Mouse (Mus musculus): ENCODE measurements around the gene Ell.

Gene Ell

DNA sequence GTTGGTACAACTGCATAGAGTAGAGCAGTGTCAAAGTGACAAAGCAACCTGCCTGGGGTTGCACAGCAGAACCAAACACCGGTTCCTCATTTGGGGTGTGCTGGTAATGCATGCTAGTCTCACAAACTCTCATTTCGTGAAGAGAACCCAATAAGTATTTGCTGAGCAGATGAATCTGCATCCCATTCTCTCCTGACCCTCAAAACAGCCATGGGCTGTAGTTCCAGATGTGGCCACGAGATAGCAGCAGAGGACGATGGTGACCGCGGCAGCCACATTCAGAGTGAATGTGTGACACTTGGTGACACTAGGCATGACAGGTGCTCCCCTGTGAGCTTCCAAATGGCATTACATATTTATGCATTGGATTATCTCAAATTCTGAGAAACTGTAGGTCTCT lies 72.6 kb downstream of the Ell start:
- peak; percentile 89 for DNase-seq (ENCODE audit: low spot score in 2 of 2)

DNA sequence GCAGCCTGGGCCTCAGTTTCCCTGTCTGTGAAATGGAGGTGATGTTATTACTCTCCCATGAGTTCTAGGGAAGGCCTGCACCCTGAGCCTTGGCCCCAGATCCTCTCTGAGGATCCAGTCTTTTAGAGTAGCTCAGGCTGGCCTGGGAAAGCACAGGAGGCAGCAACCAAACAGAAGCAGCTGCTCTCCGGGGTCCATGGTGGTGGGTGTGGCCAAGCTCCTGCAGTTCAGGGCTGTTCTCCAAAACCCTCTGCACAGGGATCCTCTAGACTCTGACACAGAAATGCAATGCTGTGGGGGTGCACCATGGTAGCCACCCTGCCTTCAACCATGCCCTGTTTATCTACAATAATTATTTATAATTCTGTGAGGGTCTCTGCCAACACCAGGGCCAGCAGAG lies 74.5 kb downstream of the Ell start:
- DNase-seq (ENCODE audit: low spot score in 2 of 2), result no peak

DNA sequence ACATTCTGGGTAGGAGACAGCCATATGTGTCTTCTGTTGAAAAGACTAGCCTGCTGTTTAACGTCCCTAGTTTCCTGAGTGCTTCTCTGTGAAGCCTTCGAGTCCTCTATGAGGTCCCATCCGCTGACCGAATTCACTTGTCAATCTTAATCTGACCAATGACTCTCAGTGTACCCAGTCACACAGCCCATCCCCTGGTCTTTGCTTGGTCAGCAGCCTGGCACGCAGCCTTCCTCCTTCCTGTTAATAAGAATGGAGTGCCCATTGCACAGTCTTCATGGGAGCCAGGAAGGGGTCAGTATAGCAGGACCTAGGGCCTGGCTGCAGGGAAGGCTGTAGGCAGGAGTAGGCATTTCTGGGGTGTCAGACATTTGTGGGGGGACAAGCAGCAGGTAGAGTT lies 75.2 kb downstream of the Ell start:
- DNase-seq (ENCODE audit: low spot score in 2 of 2), result no peak

DNA sequence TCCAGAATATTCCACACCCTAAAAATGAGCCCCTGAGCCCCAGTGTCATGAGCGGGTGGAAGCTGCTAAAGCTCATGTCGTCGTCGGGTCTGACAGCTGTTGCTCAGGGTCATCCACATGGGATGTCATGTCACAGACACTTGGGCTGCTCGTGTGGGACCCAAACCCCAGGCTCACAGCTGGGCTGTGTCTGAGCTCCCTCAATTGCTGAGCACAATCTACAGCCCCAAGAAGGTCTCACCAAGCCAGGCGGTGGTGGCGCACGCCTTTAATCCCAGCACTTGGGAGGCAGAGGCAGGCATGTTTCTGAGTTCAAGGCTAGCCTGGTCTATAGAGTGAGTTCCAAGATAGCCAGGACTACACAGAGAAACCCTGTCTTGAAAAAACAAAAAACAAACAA lies 76.0 kb downstream of the Ell start:
- DNase-seq (ENCODE audit: low spot score in 2 of 2), result no peak

DNA sequence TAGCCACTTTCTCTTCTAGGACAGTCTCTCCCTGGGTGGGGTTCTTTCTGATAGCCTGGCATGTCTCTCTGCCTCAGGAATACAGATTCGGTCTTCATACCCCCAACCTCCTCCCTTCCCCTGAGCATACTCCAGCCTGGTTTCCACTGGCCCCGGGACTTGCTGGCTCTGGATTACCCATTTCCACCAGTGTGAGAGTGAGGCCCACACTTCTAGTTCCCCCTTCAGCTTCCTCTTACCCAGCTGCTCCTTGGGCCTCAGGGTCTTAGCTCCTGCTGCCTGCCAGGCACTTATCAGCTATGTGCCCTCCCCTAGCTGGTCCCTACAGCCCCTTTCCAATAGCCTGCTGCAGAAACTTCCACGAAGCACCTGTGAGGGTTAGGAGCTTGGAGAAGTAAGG lies 76.6 kb downstream of the Ell start, which contains the start of gene Lrrc25:
Gene Lrrc25, plus strand, starts transcription at position 262 of the 400 bp plus-strand sequence.
- no peak for DNase-seq (ENCODE audit: low spot score in 2 of 2)

DNA sequence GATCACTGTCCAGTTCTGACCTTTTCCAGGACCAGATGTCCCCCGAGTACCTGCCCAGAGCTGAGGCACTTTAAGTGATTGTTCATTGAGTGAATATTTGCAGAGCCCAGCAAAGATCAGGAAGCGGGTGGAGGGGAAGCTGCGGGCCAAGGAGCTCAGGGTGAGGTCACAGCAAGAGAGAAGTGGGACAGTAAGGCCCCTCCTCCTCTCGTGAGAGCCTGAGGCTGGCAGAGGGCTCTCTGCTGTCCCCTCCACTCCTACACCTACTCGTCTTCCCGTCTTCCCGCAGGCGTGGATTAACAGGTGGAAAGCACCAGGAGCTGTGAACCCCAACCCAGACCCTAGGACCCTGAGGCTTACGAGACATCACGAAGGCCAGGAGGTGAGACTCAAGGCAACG lies 77.4 kb downstream of the Ell start:
- no peak for DNase-seq (ENCODE audit: low spot score in 2 of 2)

DNA sequence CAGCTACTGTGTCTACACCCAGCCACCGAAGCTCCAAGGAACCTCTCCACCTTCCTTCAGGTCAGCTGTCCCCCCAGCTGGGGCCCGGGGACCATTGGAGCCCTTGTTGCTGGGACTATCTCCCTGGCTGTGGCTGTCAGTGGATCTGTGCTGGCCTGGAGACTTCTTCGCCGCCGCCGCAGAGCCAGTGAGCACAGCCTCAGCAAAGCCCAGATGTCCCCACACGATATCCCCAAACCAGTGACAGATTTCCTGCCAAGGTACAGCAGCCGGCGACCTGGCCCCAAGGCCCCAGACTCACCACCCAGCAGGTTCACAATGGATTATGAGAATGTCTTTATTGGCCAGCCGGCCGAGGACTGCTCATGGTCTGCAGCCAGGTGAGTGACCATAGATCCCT lies 78.7 kb downstream of the Ell start:
- DNase-seq (ENCODE audit: low spot score in 2 of 2), result no peak

DNA sequence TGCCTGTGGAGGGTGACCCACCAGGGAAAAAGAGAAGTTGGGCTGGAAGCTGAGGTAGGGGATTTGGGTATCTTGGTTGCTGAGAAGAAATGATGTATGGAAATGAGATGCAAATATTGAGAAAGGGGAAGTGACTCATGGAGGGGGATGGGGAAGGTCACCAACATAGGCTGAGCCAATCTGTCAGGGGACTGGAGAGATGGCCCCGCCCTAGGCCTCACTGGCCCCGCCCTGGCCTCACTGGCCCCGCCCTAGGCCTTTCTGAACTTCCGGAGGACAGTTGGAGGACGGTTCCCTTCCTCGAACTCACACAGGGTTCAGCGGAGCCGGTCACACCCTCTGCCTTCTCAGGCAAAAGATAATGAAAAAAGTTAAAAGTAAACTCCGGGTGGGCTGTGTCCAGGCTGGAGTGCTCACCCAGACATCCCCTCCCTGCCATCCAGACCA lies 79.7 kb downstream of the Ell start:
- no peak for DNase-seq (ENCODE audit: low spot score in 2 of 2)

DNA sequence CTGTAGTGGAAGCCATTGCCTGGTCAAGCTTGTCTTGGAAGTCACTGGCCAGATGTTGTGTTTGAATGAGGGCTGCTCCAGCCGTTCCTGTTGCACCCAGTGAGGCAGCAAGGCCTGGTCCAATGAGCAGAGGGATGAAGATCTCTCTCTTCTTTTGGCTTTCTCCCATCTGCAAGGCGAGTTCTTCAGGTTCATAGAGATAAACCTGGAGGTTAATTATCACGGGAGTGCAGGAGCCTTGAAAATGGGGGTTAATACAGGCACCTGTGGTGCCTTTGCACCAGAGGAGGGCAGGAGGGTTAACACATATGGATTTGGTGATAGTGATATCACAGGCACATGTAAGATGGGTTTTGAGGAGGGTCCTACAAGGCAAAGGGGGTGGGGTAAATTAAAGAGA lies 83.0 kb downstream of the Ell start:
- DNase-seq (ENCODE audit: low spot score in 2 of 2), result no peak

DNA sequence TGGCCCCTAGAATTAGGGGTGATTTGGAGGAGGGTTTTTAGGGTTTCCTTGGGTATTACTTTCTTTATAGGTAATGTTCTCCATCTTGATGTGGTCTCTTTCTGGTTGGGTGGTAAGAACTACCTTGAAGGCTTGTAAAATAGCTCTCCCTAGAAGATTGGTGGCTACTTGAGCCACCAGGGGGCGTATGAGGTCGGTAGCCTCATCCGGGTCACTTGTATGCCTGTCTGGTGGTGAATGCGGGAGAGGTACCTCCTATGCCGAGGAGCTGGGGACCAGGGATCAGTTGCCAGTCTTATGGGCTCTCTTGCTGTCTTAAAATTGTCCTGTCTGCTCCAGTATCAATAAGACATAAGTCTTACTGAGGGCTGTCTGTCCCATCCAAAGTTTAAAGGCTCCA lies 85.8 kb downstream of the Ell start:
- DNase-seq (ENCODE audit: low spot score in 2 of 2), result no peak

DNA sequence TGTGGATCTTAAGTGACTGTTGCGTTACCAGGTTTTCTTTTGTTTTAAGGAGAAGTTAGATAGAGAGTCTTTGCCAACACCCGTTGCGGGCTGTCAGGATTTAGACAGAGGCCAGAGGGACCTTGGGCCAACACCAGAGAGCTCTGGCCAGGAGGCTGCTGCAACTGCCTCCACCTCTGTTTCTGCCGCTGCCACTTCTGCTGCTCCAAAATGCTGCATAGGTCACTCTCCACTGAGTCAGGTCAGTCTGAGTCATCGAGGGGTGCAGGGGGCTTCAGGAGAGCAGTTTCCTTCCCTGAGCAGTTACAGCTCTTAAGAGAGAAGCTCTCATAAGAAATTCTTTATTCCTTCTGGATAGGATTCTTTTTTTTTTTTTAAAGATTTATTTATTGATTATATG lies 87.8 kb downstream of the Ell start:
- no peak for DNase-seq (ENCODE audit: low spot score in 2 of 2)

DNA sequence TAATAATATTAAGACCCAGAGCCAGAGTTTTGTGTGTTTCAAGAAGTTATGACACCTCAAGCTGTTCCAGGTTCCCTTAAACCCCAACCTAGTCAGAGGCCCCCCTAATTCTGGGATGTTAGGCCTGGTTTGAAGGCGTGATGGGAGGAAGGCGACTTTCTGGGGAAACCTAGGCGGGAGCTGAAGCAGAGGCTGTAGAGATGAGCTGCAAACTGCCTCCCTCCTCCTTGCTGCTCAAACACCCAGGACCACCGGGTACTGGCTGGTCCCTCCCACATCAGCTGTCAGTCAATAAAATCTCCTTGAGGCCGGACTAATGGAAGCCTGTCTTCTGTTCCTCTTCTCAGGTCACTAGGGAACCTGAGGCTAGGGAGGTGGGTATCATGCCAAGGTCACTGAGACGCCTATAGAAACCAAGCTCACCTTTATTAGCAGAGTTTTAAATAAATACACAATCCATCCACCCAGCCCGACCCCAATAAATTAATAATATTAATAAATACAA lies 89.8 kb downstream of the Ell start:
- DNase-seq (ENCODE audit: low spot score in 2 of 2), result no peak

DNA sequence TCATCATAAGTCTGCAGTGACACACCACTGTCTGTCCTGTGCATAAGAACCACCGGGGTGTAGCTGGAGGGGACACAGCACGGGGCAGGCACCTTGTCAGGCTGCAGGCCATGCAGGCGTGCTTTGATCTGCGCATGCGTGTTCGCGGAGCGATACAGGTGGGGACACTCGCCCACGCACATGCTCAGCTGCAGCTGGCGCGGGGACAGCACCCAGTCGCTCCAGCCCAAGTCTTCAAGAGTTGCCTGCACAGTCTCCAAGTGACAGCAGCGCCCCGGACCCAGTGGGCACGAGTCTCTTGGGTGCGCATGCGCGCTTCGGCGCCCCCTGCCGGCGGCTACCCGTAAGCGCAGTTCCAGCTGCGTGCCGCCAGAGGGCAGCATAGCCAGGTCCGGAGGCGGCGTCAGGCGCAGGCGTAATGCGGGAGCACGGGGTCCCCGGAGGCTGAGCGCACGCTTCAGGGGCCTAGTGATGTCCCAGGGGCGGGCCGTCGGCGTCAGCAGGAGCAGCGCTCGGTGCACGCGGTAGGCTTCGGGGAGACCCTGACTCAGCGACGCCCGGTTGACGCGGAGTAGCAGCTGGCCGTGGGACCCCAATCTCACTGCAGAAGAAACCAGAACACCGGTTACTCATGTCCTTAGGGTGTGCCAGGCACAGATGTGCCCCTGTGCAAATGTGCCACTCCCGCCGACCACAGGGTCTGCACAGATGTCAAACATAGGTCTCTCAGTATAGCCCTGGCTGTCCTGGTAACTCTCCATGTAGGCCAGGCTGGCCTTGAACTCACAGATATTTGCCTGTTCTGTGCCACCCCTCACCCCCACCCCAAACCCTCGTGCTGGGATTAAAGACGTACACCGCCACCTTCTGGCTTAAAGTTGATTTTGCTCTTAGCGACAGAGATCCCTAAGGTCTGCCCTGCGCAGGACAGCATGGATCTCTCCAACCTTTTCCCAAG lies 90.6 kb downstream of the Ell start:
- peak; percentile 93 to 95 for DNase-seq (ENCODE audit: low spot score in 2 of 2)

DNA sequence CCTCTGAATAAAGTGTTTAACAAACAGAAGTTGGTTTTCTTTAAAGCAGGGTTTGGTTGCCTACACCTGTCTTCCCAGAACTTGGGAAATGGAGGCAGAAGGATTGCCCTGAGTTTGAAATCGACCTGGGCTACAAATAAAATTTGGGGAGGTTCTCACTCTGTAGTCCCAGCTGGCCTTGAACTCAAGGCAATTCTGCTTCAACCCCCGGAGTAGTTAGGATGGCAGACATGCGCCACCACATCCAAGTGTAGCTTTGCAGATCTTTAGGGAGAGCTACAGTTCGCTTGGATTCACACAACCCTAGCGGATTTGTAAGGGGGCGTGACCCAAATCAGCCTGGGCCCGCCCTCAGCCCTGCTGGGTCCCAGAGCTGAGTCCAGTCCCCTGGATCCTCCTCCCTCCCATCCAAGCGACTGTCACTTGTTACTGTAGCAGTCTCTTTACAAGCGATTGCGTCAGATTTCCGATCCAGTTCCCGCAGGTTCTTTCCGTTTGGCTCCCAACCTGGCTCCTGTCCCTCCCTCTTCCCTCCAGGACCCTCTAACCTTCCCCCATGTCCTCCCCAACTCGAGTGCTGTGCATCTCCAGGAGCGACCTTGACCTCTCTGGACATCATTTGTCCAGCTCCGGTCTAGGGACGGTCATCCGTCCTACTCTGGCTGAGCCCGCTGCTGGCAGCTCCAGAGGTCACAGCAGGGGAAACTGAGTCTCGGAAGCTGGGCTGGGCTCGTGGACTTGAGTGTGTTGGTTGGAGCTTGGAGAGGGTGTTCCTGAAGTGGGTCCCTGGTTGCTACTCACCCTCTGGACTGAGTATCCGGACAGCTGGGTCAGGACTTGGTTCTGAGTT lies 91.5 kb downstream of the Ell start:
- DNase-seq (ENCODE audit: low spot score in 2 of 2), result no peak

DNA sequence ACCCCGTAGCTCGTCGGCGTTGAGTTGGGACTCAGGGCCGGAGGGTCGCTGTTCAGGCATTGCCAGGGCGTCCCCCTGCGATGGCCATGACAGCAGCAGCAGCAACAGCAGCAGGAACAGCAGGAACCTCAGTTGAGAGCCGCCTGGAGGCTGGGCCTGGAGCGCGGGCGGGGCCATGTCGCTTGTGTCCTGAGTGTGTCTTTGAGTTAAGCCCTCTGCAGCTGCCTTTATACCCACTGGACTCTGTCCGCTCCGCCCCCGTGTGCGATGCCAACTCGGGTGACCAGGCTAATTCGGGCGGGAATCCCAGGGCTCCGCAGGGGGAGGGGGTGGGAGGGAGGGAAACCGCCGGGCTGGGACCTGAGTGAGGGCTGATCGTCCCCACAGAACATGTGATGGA lies 92.2 kb downstream of the Ell start:
- DNase-seq (ENCODE audit: low spot score in 2 of 2), result no peak

DNA sequence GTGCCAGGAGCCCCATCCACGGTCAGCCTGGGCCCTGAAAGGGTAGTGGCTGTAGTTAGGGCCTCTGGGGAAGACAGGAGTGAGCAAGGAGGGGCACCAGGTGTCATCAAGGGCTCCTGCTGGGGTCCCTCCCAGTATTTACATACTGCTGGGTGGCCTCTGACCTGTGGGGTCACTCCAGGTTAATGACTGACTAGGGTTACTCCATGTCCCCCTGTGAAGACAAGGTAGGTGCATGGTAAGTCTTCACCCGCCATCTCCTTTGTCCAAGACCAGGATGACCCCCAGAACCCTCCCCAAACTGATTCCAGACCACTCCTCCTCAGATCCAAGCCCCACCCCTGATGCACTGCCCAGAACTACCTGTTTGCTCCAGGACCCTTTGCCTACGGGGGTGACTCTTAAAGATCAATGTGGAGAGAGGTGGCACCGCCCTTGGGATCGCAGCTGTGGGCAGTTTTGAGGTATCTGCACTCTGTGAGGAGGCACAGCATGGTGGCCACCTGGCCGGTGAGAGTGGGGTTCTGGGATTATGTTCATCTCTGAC lies 93.2 kb downstream of the Ell start, which contains the start of gene Gdf15:
Gene Gdf15, minus strand, starts transcription at position 111 of the 547 bp plus-strand sequence.
- no peak for DNase-seq (ENCODE audit: low spot score in 2 of 2)

DNA sequence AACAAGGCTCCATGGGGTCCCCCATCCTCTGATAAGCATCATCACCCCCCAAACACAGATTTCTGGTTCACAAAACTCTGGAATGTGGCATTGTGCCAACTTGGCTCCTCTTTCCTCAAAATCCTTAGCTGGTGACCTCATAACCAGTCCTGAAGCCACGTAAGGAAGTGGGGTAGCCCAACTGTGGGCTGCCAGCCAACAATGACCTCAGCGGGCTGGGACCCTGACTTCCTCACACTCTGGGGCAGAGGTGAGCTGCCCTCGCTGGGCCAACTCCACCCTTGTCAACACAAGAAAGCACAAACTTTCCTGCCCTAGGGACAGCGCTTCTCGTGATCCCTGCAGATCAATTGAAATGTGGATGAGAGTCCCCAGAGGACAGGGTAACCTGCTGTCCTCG lies 94.8 kb downstream of the Ell start:
- DNase-seq (ENCODE audit: low spot score in 2 of 2), result no peak

DNA sequence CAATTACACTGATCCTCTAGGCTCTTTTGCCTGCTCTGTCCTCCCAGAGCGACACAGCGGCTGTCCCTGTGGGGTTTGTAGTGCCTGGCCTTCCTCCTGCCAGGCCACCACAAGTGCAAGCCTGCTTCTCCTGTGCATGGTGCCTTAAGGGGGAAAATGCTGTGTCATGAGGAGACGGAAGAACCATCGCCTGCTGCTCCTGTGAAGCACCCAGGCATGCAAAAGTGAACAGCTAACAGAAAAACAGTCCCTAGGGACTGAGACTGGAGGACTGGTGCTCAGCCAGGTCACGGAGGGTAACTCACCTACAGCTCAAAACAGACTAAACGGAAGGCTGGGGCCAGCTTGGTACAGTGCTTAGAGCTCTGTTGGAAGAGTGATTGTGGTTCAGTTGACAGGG lies 96.3 kb downstream of the Ell start:
- no peak for DNase-seq (ENCODE audit: low spot score in 2 of 2)

DNA sequence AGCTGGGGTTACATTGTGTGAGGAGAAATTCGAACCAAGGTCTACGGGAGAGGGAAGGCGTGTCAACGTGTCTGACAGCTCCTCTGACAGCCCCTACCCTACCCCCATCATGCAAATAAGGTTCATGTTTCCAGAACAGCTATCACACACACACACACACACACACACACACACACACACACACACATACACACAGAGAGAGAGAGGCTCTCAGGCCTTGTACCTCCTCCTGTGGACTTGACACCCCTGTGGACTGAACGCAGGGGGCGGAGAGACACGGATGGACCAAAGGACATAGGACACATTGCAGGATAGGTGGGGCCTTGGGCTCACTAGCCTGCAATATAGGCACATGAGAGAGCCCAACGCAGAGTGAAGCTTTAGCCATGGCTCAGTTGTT lies 97.6 kb downstream of the Ell start:
- DNase-seq (ENCODE audit: low spot score in 2 of 2), result no peak

DNA sequence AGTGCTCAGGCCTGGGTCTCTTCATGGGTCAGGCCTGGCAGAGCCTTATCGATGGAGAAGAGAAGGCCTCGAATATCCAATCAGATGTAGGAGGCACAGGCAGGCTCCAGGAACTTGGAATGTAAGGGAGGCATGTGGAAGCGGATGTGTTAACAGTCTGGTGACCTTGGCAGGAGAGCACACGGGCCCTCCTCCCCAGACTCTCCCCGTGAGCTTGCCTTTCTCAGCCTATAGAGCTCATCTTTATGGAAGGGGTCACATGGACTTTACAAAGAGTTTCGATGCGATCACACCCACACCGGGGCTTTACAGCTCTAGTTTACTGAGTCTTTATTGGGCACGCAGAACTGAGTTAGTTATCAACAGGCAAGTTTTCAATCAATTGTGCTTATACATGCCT lies 99.5 kb downstream of the Ell start:
- DNase-seq (ENCODE audit: low spot score in 2 of 2), result no peak

All from frontal cortex, postnatal 36 days (tissue).